Mouse (Mus musculus) CD4-positive, CD25-positive, alpha-beta regulatory T cell, adult 2 months (primary cell): ENCODE measurements around the gene Prkar2b.

ENCODE experiments used
- DNase-seq: peaks from one replicate; pipeline ENCODE4 v3.0.0-alpha.2; 2012; ENCODE audit warnings: low read depth, low spot score

Prkar2b gene

GRCm38 (mm10) chr12:31925343-31925742 is 135.8 kb downstream of the Prkar2b start:
- DNase-seq: no peak

DNA sequence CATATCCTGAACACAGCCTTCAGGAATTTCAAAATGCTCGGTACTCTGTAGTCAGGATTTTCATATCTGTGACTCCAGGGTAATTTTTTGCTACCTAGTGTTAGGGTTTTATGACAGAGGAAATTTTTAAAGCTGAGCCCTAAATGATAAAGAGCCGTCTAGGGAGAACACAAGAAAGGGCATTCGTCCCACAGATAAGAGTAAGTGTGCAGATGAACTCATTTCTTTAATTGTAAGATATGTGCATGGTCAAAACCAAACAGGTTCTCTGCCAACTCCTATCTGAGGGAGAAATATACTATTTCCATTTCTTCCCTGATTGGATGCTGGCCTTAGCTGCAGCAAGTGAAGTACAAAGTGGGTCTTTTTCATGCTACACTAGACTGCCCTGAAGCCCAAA is 137.0 kb downstream of the Prkar2b start:
- DNase-seq: no peak

- DNase-seq: no peak
These were observed 140.4 kb downstream of the Prkar2b start for GRCm38 (mm10) chr12:31920464-31921405.

- no peak for DNase-seq
These were observed 143.9 kb downstream of the Prkar2b start for GRCm38 (mm10) chr12:31917245-31917644.

DNA sequence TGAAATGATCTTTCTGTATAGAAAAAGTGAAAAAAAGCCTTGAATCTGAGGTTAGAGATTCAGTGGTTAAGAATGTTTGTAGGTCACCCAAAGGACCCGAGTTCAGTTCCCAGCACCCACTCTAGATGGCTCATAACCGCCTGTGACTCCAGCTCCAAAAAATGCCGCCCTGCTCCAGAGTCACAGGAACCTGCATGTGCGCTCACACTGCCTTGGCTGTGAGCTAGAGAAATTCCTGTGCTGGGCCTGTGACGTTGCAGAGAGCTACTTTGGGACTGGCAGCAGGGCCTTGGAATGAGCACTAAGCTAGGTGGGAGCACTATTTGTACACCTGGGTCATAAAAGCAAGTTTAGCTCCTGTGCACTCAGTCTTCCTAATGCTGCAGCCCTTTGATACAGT is 144.4 kb downstream of the Prkar2b start:
- no peak for DNase-seq

GRCm38 (mm10) chr12:31913614-31914013 is 147.5 kb downstream of the Prkar2b start:
- DNase-seq: no peak

DNA sequence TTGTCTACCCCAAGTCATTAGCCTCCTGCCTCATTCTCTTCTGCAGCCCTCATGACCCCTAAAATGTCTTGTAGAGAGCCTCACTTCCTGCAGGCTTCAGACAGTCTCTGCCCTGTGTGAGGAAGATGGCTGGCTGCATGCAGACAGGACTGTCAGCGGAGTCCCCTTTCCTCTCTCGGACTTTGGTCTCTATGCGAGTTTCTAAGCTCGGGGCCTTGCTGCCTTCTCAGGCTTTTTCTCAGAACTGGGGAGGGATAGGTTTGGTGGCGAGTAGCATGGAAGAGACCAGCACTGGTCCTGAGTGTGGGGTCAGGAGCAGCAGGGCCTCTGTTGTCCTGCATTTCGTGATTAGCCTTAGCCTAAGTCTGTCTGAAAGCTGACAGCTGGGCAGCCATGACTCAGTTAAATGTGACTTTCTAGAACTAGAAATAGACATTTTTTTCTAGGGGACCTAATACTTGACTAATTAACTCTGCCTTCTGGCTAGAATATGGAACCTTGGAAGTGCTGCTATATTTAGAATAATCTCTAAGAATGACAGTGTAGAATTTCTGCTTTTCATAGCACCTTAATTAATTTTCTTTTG is 148.0 kb downstream of the Prkar2b start:
- no peak for DNase-seq
